Mouse (Mus musculus) cerebellum, adult 2 months (tissue): Measurements from ENCODE around the gene Gm6899.

Source experiments
- CTCF ChIP-seq: fragments of 200-500 bp; IDR thresholded peaks from 2 replicates; pipeline ENCODE4 v1.5.1; 2011; ENCODE audit warnings: low read depth, mild to moderate bottlenecking, control low read depth, low read length, moderate library complexity, borderline replicate concordance; ENCODE audit not compliant: insufficient read depth
- POLR2A ChIP-seq: fragments of 200-500 bp; IDR thresholded peaks from 2 replicates; pipeline ENCODE4 v1.6.1; 2011; ENCODE audit warnings: low read length, control low read depth, borderline replicate concordance; ENCODE audit not compliant: insufficient read depth

DNA sequence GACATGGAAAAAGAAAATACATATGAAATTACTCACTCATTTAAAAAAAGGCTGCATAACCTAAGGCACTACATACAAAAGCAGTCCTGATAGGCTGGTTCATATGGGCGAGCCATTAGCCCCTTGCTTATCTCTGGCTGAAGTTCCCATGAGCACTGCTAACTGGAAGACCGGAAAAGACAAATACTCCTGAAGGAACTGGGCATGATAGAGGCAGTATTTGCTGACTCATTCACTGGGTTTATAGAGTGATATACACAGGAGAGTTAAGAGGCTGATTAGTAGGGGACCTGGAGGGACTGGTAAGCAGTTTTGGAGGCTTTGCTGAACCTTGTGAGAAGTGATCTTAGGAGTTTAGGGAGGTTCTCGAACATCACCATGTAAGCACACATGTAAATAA, 41.5 kb upstream of the Gm6899 start:
- no peak for TF ChIP-seq CTCF
- TF ChIP-seq POLR2A, result no peak
